Mouse (Mus musculus) thymus, adult 2 months (tissue): ENCODE results near the gene Fmc1.

Source experiments
- CTCF ChIP-seq: fragments of 200-500 bp; IDR thresholded peaks from 2 replicates; pipeline ENCODE4 v1.5.1; 2012; ENCODE audit warnings: mild to moderate bottlenecking, control low read depth, low read length, moderate library complexity, borderline replicate concordance; ENCODE audit not compliant: control insufficient read depth, poor library complexity, insufficient read depth; ENCODE audit errors: extremely low read depth
- POLR2A ChIP-seq: fragments of 200-500 bp; IDR thresholded peaks from 2 replicates; pipeline ENCODE4 v1.6.1; 2012; ENCODE audit warnings: mild to moderate bottlenecking, low read length, control low read depth, moderate library complexity; ENCODE audit not compliant: control insufficient read depth, poor library complexity, insufficient read depth; ENCODE audit errors: extremely low read depth

- TF ChIP-seq POLR2A, result no peak
- TF ChIP-seq CTCF, result 0 out of 2 replicates have a peak, but pooled peaks have one; percentile 16
These were observed 2.0 kb downstream of the Fmc1 start for GRCm38 (mm10) chr6:38535366-38535690.
